Mouse (Mus musculus) hindbrain, embryonic 13.5 days (tissue): ENCODE data around the gene Irf2bpl. TPM values are rescaled to one million over a fixed set of nuclear protein-coding genes. Genes with fewer than 3 reads are reported as not detected.

Source experiments
- ATAC-seq: fragments of 200-750 bp; cut with Nextera tagmentation; 2 replicates; pipeline ENCODE4 v1.8.0; 2017; ENCODE audit warnings: moderate TSS enrichment; ENCODE audit not compliant: low FRiP score
- H3K27ac ChIP-seq: fragments of 300-500 bp; sonication (generic); 2 replicates; pipeline ENCODE4 v1.5.1; 2015; ENCODE audit warnings: inconsistent platforms, mild to moderate bottlenecking, moderate library complexity
- H3K27me3 ChIP-seq: fragments of 300-500 bp; sonication (generic); 2 replicates; pipeline ENCODE4 v1.6.1; 2015; ENCODE audit warnings: mild to moderate bottlenecking, inconsistent platforms
- H3K36me3 ChIP-seq: fragments of 300-500 bp; sonication (generic); 2 replicates; pipeline ENCODE4 v1.6.1; 2015; ENCODE audit warnings: mild to moderate bottlenecking, inconsistent platforms
- H3K4me1 ChIP-seq: fragments of 300-500 bp; sonication (generic); replicated peaks from 2 replicates; pipeline ENCODE4 v1.6.1; 2015; ENCODE audit warnings: inconsistent platforms
- H3K4me2 ChIP-seq: fragments of 300-500 bp; sonication (generic); 2 replicates; pipeline ENCODE4 v1.6.1; 2015; ENCODE audit warnings: inconsistent platforms, mild to moderate bottlenecking, moderate library complexity
- H3K4me3 ChIP-seq: fragments of 300-500 bp; sonication (generic); 2 replicates; pipeline ENCODE4 v1.5.1; 2015; ENCODE audit warnings: mild to moderate bottlenecking, inconsistent platforms
- H3K9ac ChIP-seq: fragments of 300-500 bp; sonication (generic); 2 replicates; pipeline ENCODE4 v1.6.1; 2015; ENCODE audit warnings: mild to moderate bottlenecking, inconsistent platforms
- H3K9me3 ChIP-seq: fragments of 300-500 bp; sonication (generic); 2 replicates; pipeline ENCODE4 v1.6.1; 2016; ENCODE audit warnings: inconsistent platforms
- WGBS: fragments of 180-500 bp; shearing (Covaris S2); methylation state at CpG from one replicate; pipeline ENCODE4 v1.1.7; 2015; 5-methylcytosine and 5-hydroxymethylcytosine counted together
- polyA plus RNA-seq: library from polyadenylated mRNA; unstranded; fragments of >200 nt; fragmentation: Nextera tagmentation; extraction: Ambion mirVana; gene quantifications from 2 replicates; pipeline ENCODE4 v1.2.1, GENCODE M21; 2015

The Irf2bpl gene
- polyA plus RNA-seq, 1 experiment from 2014 or later, result 70.0 TPM

DNA sequence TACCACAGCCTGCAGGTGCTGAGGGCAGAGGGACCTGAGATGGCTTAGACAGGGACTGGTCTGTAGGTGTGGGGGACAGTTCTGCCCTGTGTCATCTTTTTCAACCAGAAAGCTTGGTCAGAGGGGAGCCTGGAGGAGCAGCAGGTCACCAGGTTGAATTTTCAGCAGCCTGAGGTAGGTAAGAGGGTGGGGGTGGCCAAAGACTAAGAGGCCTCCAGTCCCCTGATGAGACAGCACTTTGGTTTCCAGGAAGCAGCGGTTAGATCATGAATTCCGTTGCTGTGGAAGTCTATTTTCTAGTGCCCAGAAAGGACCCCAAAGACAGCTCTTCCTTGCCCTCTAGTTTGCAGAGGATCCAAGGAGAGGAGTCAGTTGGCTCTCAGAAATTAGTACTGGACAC is 29.8 kb upstream of the Irf2bpl start:
- Histone ChIP-seq H3K4me1 (peaks cover 71% of the 10 kb centered on the region), H3K9me3 (no peaks in the 10 kb centered on the region), H3K36me3 (no peaks in the 10 kb centered on the region), H3K27me3 (peaks cover 18% of the 10 kb centered on the region; the same call in 1 of the 2 replicates), H3K4me2 (no peak overlapping the region), H3K4me3 (no peak overlapping the region), H3K9ac (no peak overlapping the region; the same call in 1 of the 2 replicates), H3K27ac (peak overlapping the region; percentile 31)
- ATAC-seq, result no peak
- 59% methylated on average over 2 of the region's 2 CpGs for WGBS

DNA sequence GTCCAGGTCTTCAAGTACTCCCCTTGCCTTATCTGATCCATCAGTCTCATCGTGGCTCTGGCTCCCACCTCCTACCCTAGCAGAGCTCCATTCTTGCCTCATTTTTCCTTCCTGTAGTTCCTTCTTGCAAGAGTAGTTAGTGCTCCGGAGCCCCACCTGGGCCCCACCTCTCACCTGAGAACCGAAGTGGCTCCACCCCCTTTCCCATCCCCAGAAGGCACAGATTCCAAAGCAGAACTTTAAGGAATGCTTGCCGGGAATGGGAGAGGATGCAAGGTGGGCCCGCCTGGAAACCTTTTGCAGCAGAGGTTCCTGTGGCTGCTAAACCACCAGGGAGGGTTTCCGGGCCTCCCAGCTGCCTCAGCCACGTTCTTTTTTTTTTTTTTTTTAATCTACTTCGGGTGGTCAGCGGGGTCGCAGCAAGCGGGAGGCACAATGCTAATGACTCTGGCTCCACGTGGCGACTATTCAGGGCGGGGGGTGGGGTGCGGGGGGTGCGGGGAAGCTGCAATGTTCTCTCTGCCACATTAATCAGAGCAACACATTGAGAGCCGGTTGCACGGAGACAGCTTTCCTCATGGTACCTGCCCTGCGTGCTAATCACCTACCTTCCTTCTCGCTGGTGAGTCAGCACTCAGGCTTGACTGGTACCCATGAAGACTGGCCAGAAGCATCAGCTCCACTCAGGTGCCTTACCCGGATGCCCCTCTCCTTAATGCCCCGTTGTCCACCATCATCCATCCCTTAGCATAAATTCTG is 27.9 kb upstream of the Irf2bpl start:
- WGBS, result 8% methylated on average over 22 of the region's 22 CpGs
- H3K4me2 ChIP-seq, result peak overlapping the region; percentile 33
- no peak; the same call in 1 of the 2 replicates for ATAC-seq

DNA sequence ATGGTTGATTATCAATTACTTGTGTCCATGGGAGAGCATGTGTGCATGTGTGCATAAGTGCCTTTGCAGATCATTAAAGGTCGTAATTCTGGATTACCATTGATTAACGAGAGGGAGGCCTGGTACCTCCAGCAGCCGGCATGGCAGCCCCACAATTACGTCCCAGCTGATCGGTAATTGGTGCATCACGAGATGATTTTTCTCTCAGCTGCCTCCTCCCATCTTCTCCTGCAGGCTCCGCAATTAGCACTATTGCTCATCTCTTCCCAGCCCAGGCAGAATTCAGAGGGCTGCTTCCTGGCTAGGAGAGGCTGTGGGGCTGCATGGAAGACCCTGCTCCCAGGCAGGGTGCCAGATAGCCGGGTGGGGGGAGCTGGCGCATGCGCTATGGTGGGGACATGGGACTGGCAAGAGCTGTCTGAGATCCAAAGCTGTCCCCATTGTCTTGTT is 26.9 kb upstream of the Irf2bpl start:
- Histone ChIP-seq H3K27ac (peak overlapping the region; percentile 97), H3K27me3 (peaks cover 31% of the 10 kb centered on the region)
- peak; percentile 88 for ATAC-seq

More for the DNA sequence above, 27.9 kb upstream of the Irf2bpl start:
- H3K9me3 ChIP-seq, result no peaks in the 10 kb centered on the region
- peaks cover 28% of the 10 kb centered on the region for H3K27me3 ChIP-seq
- no peak overlapping the region for H3K4me3 ChIP-seq
- peaks cover 53% of the 10 kb centered on the region for H3K4me1 ChIP-seq
- peak overlapping the region; percentile 97 for H3K27ac ChIP-seq
- peak overlapping the region; percentile 51 for H3K9ac ChIP-seq
- no peaks in the 10 kb centered on the region for H3K36me3 ChIP-seq

DNA sequence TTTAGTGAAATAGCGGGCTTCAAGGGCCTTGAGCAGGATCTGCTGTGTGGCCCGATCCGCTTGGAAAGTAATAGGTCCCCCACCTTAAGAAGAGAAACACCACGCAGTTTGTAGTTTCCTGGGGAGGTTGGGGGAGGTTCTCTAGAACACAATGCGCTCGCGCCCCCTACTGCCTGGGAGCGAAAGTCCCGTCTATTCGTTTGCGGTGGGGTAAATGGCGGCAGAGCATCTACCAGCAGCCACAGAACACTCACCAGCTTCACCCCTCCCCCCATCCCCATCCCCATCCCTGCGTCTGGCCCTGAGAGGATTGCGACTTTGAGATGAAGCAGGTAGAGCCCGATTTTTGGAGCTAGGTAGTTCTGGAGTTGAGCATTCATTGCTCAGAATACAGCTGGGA is 21.8 kb upstream of the Irf2bpl start:
- ATAC-seq, result no peak
- Histone ChIP-seq H3K9ac (no peak overlapping the region), H3K4me2 (no peak overlapping the region), H3K27me3 (peaks cover 13% of the 10 kb centered on the region), H3K27ac (no peak overlapping the region), H3K4me1 (peaks cover 26% of the 10 kb centered on the region), H3K36me3 (no peaks in the 10 kb centered on the region), H3K9me3 (no peaks in the 10 kb centered on the region), H3K4me3 (no peak overlapping the region)
- 4% methylated on average over 15 of the region's 15 CpGs for WGBS

More for the DNA sequence above, 26.9 kb upstream of the Irf2bpl start:
- peaks cover 47% of the 10 kb centered on the region for H3K4me1 ChIP-seq
- H3K9ac ChIP-seq, result peak overlapping the region; percentile 51
- WGBS, result 22% methylated on average over 10 of the region's 10 CpGs
- H3K4me3 ChIP-seq, result no peak overlapping the region
- H3K9me3 ChIP-seq, result no peaks in the 10 kb centered on the region
- H3K4me2 ChIP-seq, result peak overlapping the region; percentile 33
- no peaks in the 10 kb centered on the region for H3K36me3 ChIP-seq

DNA sequence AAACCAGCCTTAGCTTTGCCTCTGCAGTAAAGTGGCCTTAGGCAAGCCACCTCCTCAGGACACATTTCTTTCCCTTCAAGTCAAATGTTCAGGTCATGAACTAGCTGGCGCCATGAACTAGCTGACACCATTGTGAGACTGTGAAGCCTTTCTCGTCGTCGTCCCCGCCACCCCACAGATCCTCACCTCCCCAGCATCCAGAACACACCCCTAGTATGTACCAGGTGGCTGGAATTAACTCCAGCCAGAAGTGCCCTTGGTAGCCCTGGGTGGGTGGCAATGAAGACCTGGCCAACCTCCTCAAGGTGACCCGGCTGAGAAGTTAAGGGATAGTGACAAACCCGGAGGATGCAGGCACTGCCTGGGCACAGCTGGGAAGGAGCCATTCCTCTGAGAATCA is 21.3 kb upstream of the Irf2bpl start:
- Histone ChIP-seq H3K4me3 (no peak overlapping the region), H3K27ac (no peak overlapping the region), H3K36me3 (no peaks in the 10 kb centered on the region), H3K4me2 (no peak overlapping the region), H3K9ac (no peak overlapping the region), H3K4me1 (peaks cover 21% of the 10 kb centered on the region), H3K27me3 (peaks cover 13% of the 10 kb centered on the region), H3K9me3 (no peaks in the 10 kb centered on the region)
- ATAC-seq, result no peak
- 71% methylated on average over 7 of the region's 7 CpGs for WGBS

DNA sequence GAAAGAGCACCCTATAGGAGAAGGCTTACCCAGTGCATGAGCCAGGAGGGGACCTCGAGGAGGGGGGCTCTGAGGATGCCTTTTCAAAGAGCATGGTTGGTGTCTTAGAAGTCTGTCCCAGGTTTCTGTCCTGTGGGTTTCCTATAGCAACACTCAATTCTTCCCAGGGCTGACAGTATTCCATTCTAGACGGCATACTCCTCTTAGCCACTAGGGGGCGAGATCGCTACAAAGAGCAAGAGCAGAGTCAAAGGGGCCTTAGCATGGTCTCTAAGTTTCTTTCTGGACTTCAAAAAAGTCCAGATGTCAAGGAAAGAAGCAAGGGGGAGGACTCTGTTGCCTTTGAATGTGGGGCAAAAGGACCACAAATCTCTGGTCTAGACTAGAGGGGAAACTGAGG is 20.6 kb upstream of the Irf2bpl start:
- ATAC-seq, result no peak
- Histone ChIP-seq H3K4me2 (no peak overlapping the region), H3K9me3 (no peaks in the 10 kb centered on the region), H3K9ac (no peak overlapping the region), H3K27me3 (peaks cover 13% of the 10 kb centered on the region), H3K4me1 (peaks cover 19% of the 10 kb centered on the region), H3K27ac (no peak overlapping the region), H3K4me3 (no peak overlapping the region), H3K36me3 (no peaks in the 10 kb centered on the region)
- WGBS, result 14% methylated on average over 4 of the region's 4 CpGs

DNA sequence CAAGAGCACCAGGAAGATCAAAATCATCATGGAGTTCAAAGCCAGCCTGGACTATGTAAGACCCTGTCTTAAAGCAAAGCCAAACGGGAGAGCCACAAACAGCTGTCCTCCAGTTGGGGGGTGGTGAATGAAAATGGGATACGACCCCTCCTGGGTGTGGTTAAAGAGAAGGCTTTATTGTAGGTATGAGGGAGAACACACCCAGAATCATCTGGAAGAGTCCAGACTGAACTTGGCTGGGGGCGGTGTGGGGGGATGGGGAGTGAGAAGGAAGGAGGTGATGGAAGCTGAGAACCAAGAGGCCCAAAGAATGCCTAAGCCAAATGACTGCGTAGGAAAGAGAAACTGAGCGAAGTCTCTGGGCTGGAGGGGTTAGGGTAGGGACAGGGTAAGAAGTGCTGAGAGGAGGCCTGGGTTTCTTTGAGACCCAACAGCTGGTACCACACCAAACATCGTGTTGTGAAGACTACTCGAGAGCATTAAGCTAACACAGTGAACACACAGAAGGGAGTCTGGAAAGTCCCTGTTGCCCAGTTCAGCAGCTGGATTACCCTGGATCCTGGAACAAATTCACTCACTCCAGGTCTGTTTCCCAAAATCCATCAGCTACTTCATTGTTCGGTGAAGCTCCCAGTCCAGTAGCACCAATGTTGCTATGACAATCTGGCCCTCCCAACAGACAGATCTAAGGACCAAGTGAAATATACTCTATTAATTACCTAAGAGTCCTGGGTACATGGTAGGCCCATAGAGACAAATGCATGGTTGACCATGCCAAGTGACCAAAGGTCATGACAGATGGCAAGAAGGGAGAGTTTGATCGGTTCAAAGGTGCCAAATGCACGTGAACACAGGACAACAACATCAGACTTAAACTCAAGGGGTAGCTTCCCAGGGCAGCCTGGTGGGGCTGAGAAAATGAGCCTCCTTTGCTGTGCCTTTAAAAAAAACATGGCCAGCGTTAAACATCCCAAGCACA is 19.5 kb upstream of the Irf2bpl start:
- Histone ChIP-seq H3K27ac (0 out of 2 replicates have a peak overlapping the region, but pooled peaks have one; percentile 31), H3K9me3 (no peaks in the 10 kb centered on the region), H3K27me3 (peaks cover 12% of the 10 kb centered on the region), H3K4me1 (peaks cover 27% of the 10 kb centered on the region), H3K9ac (no peak overlapping the region), H3K4me2 (no peak overlapping the region), H3K36me3 (no peaks in the 10 kb centered on the region), H3K4me3 (no peak overlapping the region)
- no peak for ATAC-seq
- WGBS, result 88% methylated on average over 11 of the region's 11 CpGs

DNA sequence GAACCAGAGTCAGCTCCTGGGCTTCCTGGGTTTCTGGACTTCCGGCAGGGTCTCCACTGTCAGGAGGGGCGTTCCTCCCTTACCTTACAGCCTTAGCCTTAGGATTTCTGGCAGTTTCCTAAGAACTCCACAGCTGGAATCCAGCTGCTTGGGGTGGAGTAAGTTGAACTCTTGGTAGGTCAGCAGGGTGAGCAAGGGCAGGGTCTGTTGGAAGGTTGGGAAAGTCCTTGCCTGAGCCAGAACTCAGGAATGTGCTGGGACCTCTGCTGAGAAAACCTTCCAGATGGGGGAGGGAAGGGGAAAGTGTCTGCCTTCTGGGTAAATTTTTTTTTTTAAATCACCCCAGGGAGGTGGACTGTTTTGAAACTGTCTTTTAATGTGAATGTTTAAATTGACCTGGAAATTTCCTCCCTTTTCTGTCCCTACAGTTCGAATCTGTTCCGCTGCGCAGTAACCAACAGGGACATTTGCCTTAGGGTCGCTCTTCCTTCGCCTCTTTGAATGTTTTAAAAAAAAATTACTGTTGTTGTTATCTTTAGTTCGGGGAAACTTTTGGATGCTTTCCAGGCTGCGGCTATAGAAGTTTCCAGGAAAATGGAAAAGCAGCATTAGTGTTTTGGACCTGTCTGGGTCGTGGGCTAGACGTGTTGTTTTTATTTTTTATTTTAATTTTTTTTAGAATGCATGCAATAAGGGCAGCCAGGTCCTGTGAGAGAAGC is 15.0 kb upstream of the Irf2bpl start:
- H3K27me3 ChIP-seq, result no peaks in the 10 kb centered on the region
- no peaks in the 10 kb centered on the region for H3K36me3 ChIP-seq
- WGBS, result 63% methylated on average over 11 of the region's 11 CpGs
- peaks cover 64% of the 10 kb centered on the region for H3K4me1 ChIP-seq
- H3K9me3 ChIP-seq, result no peaks in the 10 kb centered on the region
- no peak for ATAC-seq
- H3K9ac ChIP-seq, result no peak overlapping the region
- no peak overlapping the region for H3K4me2 ChIP-seq
- peak overlapping the region; percentile 50 for H3K27ac ChIP-seq
- no peak overlapping the region for H3K4me3 ChIP-seq

DNA sequence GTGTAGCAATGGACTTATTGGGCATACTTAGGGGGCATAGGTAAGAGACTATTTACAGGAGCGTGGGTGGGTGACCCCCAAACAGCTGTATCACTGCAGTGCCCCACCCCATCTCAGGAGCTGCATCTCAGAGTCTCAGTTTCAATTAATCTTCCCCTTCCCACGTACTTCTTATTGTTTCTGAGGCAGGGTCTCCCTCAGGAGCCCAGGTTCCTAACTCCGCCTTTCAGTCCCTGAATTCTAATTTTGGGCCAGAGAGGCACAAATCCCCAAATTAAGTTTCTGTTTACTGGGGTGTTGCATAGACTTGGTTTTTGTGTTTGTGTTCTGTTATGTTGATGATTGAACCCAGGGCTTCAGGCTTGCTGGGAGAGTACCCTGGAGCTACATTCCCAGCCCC is 13.8 kb upstream of the Irf2bpl start:
- WGBS, result 55% methylated on average over 3 of the region's 3 CpGs
- no peaks in the 10 kb centered on the region for H3K27me3 ChIP-seq
- peak overlapping the region; percentile 72 for H3K9ac ChIP-seq
- H3K27ac ChIP-seq, result peak overlapping the region; percentile 99
- H3K4me2 ChIP-seq, result peak overlapping the region; percentile 65
- ATAC-seq, result no peak
- no peak overlapping the region for H3K4me3 ChIP-seq
- H3K36me3 ChIP-seq, result no peaks in the 10 kb centered on the region
- peaks cover 63% of the 10 kb centered on the region for H3K4me1 ChIP-seq
- no peaks in the 10 kb centered on the region for H3K9me3 ChIP-seq

DNA sequence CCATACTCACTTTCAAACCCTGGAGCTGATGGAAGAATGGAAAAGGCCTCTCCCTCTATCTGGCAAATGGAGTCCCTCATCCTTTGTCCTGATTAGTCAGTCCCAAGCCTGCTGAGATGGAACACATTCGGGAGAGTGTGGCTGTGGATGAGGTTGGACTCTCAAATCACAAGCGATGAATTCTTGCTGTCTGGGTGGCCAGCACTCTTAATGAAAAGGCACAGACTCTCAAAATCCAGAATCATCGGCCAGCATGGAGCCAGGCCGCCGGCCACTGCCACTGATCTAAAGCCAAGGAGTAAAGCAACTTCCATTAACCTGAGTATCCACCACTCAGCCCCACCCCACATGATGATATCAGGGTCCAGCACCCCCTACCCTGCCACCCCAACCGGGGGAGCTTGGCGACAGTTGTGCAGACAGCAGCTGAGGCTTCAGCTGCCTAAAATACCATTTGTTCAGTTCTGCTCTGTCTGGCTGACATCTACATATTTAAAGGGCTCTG is 13.2 kb upstream of the Irf2bpl start:
- Histone ChIP-seq H3K4me3 (no peak overlapping the region), H3K9me3 (no peaks in the 10 kb centered on the region), H3K27ac (peak overlapping the region; percentile 99), H3K27me3 (no peaks in the 10 kb centered on the region), H3K4me2 (peak overlapping the region; percentile 65), H3K9ac (peak overlapping the region; percentile 72), H3K36me3 (no peaks in the 10 kb centered on the region), H3K4me1 (peaks cover 69% of the 10 kb centered on the region)
- no peak for ATAC-seq
- 31% methylated on average over 7 of the region's 7 CpGs for WGBS

DNA sequence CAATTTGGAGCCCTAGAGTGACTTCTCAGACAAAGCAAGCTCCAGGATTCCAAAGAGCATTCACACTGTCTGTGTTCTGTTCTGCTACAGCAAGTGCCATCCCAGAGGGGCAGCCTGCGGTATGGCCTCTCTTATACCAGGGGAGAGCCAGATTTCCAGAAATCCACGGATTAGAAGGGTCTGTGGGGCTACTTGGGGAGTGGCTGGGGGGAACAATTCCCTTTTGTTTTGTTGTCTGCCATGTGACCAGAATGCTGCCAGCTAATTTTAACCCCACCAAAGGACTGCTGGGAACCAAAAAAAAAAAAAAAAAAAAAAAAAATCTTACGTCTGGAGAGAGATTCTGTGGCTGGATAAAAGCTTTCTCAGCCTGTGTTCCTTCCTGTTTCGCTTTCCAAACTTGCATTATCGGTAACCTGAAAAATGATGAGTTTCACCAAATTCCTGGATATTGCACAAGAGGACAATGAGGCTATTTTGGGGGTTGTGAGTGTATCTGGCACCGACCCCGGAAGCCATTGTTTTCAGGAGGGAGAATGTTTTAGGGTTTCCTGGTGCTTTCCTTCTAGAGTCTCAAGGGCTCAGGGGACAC is 12.4 kb upstream of the Irf2bpl start:
- ATAC-seq, result no peak
- Histone ChIP-seq H3K9me3 (no peaks in the 10 kb centered on the region), H3K4me2 (peak overlapping the region; percentile 65), H3K4me3 (peak overlapping the region; percentile 3; the same call in 1 of the 2 replicates), H3K9ac (peak overlapping the region; percentile 72), H3K36me3 (no peaks in the 10 kb centered on the region), H3K27me3 (no peaks in the 10 kb centered on the region), H3K27ac (peak overlapping the region; percentile 99), H3K4me1 (peaks cover 78% of the 10 kb centered on the region)
- 16% methylated on average over 7 of the region's 7 CpGs for WGBS
